In genomic region chr5:98815269-98815668, GRCm38 (mm10) we compare ENCODE assay signal across 28 mouse cellular contexts. TPM values are rescaled to one million over a fixed set of nuclear protein-coding genes. Genes with fewer than 3 reads are reported as not detected.
"Had no signal": no experiment of that assay in that cellular context is flagged by ENCODE, and none has a peak within 500 bp of the region (broad histone marks: within the 10 kb centered on the region; RNA-seq: fewer than 3 reads in every experiment).

No protein-coding gene starts in this region.

- DNase-seq: cerebellum, adult 2 months; cerebellum, adult 8-10 months; cerebellum, adult 9-10 months; cerebellum, adult 9-11 months; cerebellum, postnatal 10 days; cerebellum, postnatal 14 days; cerebellum, postnatal 25 days; cerebellum, postnatal 36 days; embryo, embryonic 11 days; forebrain, postnatal 0 days; gastrocnemius, adult 2 months; gastrocnemius, postnatal 10 days; gastrocnemius, postnatal 14 days; gastrocnemius, postnatal 25 days; gastrocnemius, postnatal 36 days; heart, adult 11 months; heart, adult 18-20 months had no signal

- H3K4me2 ChIP-seq: embryonic facial prominence, embryonic 12.5 days; embryonic facial prominence, embryonic 13.5 days; embryonic facial prominence, embryonic 15.5 days; forebrain, embryonic 12.5 days; forebrain, embryonic 13.5 days; forebrain, embryonic 15.5 days had no signal

- H3K27me3 ChIP-seq: embryonic facial prominence, embryonic 12.5 days; embryonic facial prominence, embryonic 13.5 days; embryonic facial prominence, embryonic 15.5 days; forebrain, embryonic 12.5 days; forebrain, embryonic 13.5 days; forebrain, embryonic 15.5 days had no signal

- ATAC-seq: forebrain, embryonic 13.5 days; forebrain, embryonic 14.5 days; forebrain, embryonic 15.5 days; forebrain, embryonic 16.5 days; forebrain, postnatal 0 days had no signal

- H3K36me3 ChIP-seq: embryonic facial prominence, embryonic 10.5 days; embryonic facial prominence, embryonic 12.5 days; embryonic facial prominence, embryonic 13.5 days; embryonic facial prominence, embryonic 15.5 days; forebrain, embryonic 10.5 days; forebrain, embryonic 12.5 days; forebrain, embryonic 15.5 days had no signal

- H3K27ac ChIP-seq: embryonic facial prominence, embryonic 10.5 days; embryonic facial prominence, embryonic 12.5 days; embryonic facial prominence, embryonic 13.5 days; embryonic facial prominence, embryonic 15.5 days; forebrain, embryonic 10.5 days; forebrain, embryonic 12.5 days; forebrain, embryonic 13.5 days; forebrain, embryonic 15.5 days; gastrocnemius, adult 2 months had no signal

- H3K4me1 ChIP-seq: embryonic facial prominence, embryonic 10.5 days; embryonic facial prominence, embryonic 12.5 days; embryonic facial prominence, embryonic 13.5 days; embryonic facial prominence, embryonic 15.5 days; forebrain, embryonic 10.5 days; forebrain, embryonic 12.5 days; forebrain, embryonic 13.5 days; forebrain, embryonic 15.5 days had no signal

- H3K9me3 ChIP-seq: embryonic facial prominence, embryonic 12.5 days; embryonic facial prominence, embryonic 13.5 days; embryonic facial prominence, embryonic 15.5 days; forebrain, embryonic 12.5 days; forebrain, embryonic 15.5 days had no signal

- H3K9ac ChIP-seq: embryonic facial prominence, embryonic 12.5 days; embryonic facial prominence, embryonic 13.5 days; embryonic facial prominence, embryonic 15.5 days; forebrain, embryonic 12.5 days; forebrain, embryonic 13.5 days; forebrain, embryonic 15.5 days; forebrain, postnatal 0 days had no signal

- H3K4me3 ChIP-seq: embryonic facial prominence, embryonic 10.5 days; embryonic facial prominence, embryonic 12.5 days; embryonic facial prominence, embryonic 13.5 days; embryonic facial prominence, embryonic 15.5 days; erythroblast, embryonic 14.5 days; forebrain, embryonic 10.5 days; forebrain, embryonic 12.5 days; forebrain, embryonic 13.5 days; forebrain, embryonic 15.5 days; gastrocnemius, adult 2 months had no signal

RNA-seq across cellular contexts. Expression of gene Bmp3, which starts 38.9 kb away (rescaled TPM):
- polyA plus RNA-seq: erythroblast, embryonic 14.5 days had no signal
